Mouse (Mus musculus) limb, embryonic 11.5 days (tissue): ENCODE results near the gene Acvrl1. TPM values are rescaled to one million over a fixed set of nuclear protein-coding genes. Genes with fewer than 3 reads are reported as not detected.
A peak's percentile ranks its signal among the peaks of the same experiment; 100 is the strongest.

Experiments used
- ATAC-seq: fragments of 200-750 bp; cut with Nextera tagmentation; 2 replicates; pipeline ENCODE4 v1.8.0; 2017; ENCODE audit warnings: low read depth; ENCODE audit not compliant: insufficient number of reproducible peaks, low FRiP score, low TSS enrichment
- DNase-seq: peaks from one replicate; pipeline ENCODE4 v3.0.0-alpha.2; 2015; ENCODE audit warnings: low spot score
- H3K27ac ChIP-seq: fragments of 300-500 bp; sonication (generic); replicated peaks from 2 replicates; pipeline ENCODE4 v1.5.1; 2014; ENCODE audit warnings: low read depth, mild to moderate bottlenecking, low read length
- H3K27me3 ChIP-seq: fragments of 300-500 bp; sonication (generic); 2 replicates; pipeline ENCODE4 v1.6.1; 2014; ENCODE audit warnings: mild to moderate bottlenecking, low read length, mixed read lengths; ENCODE audit not compliant: control insufficient read depth, insufficient read depth
- H3K36me3 ChIP-seq: fragments of 300-500 bp; sonication (generic); 2 replicates; pipeline ENCODE4 v1.6.1; 2014; ENCODE audit warnings: mild to moderate bottlenecking, low read length, moderate library complexity, mixed read lengths; ENCODE audit not compliant: control insufficient read depth, insufficient read depth
- H3K4me1 ChIP-seq: fragments of 300-500 bp; sonication (generic); 2 replicates; pipeline ENCODE4 v1.6.1; 2014; ENCODE audit warnings: low read length, mixed read lengths; ENCODE audit not compliant: control insufficient read depth, insufficient read depth
- H3K4me2 ChIP-seq: fragments of 300-500 bp; sonication (generic); 2 replicates; pipeline ENCODE4 v1.6.1; 2014; ENCODE audit warnings: low read depth, mild to moderate bottlenecking, moderate library complexity; ENCODE audit not compliant: severe bottlenecking
- H3K4me3 ChIP-seq: fragments of 300-500 bp; sonication (generic); 2 replicates; pipeline ENCODE4 v1.5.1; 2014; ENCODE audit warnings: low read depth, low read length
- H3K9ac ChIP-seq: fragments of 300-500 bp; sonication (generic); 2 replicates; pipeline ENCODE4 v1.6.1; 2014; ENCODE audit warnings: mild to moderate bottlenecking, low read length
- H3K9me3 ChIP-seq: fragments of 300-500 bp; sonication (generic); 2 replicates; pipeline ENCODE4 v1.6.1; 2016; ENCODE audit warnings: low read length; ENCODE audit not compliant: control insufficient read depth
- WGBS: fragments of 180-500 bp; shearing (Covaris S2); extraction: QIAGEN DNeasy Blood & Tissue Kit; methylation state at CpG from one replicate; pipeline ENCODE4 v1.1.7; 2014; 5-methylcytosine and 5-hydroxymethylcytosine counted together
- polyA plus RNA-seq: library from polyadenylated mRNA; unstranded; fragments of >200 nt; fragmentation: Nextera tagmentation; extraction: Ambion mirVana; gene quantifications from 2 replicates; pipeline ENCODE4 v1.2.1, GENCODE M21; 2014

Gene Acvrl1
- polyA plus RNA-seq: 3.8 and 5.0 TPM in 2 replicates

DNA sequence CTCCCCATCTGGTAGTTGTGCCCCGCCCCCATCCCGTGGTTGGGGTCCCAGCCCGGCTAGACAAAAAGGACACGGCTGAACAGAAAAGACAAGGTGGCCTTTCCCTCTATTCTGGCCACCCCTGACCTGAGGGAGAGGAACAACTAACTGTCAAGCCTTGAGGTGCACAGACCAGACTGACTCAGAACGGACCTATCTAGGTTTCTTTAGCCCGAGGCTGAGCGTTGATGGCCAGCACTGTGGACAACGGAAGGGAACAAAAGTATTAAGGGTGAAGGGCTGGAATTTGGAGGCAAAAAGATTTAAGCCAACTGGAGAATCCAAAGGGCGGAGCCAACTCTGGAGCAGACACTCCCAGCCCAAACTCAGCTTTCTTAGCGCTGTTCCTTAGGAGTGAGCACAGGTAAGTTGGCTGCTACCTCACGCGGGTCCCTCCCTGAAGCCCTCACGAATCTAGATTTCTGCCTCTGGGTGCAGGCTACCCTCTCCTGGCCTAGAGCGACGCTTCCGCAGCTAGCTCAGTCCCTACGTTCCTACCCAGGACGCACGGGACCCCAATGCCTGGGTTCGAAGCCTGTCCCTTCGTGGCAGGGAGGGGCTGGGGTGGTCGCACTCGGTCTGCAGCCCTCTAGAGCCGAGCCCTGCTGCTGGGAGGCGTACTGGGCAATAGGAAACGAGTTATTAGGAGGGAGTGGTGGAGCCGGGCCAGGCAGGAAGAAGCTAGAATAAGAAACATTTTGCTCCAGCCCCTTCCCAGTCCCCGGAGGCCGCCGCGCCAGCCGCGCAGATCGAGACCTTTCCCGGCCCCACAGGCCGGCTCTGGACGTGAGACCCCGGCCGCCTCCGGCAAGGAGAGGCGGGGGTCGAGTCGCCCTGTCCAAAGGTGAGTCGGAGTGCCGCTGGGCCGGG lies at the start of gene Acvrl1:
Gene Acvrl1 (plus strand): TSS at position 342 of the 909 bp plus-strand sequence.
- peak within 1 kb of the TSS; percentile 67 for H3K4me2 ChIP-seq
- no peaks in the 10 kb centered on the region for H3K9me3 ChIP-seq
- H3K9ac ChIP-seq: peak within 1 kb of the TSS; percentile 59
- H3K27ac ChIP-seq: no peak within 1 kb of the TSS
- no peak for ATAC-seq
- peak; percentile 52 for DNase-seq
- H3K4me3 ChIP-seq: peak within 1 kb of the TSS; percentile 33
- WGBS: 4% methylated on average over 32 of the region's 46 CpGs
- peaks cover 14% of the 10 kb centered on the region; the same call in 1 of the 2 replicates for H3K4me1 ChIP-seq
- H3K36me3 ChIP-seq: no peaks in the 10 kb centered on the region; the same call in 1 of the 2 replicates
- peaks cover 25% of the 10 kb centered on the region; the same call in 1 of the 2 replicates for H3K27me3 ChIP-seq

DNA sequence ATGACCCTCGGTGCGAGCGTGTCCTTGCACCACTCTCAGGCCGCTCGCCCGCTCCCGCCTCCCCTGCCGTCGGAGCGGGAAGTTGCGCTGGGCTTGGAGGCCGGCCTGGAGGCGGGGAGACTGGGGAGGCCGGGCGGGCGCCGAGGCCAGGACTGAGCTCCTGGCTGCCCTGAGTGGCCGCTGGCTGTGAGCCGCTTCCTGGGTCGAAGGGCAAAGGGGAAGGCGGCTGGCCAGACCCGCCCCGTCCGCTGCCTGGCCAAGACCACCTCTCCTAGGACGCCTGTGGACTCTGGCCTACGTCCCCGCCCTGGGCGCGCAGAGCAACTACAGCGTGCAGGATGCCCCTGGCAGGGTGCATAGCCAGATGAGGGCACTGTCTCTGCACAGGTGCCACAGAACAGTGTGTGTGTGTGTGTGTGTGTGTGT lies 49.6 kb upstream of the Acvrl1 start:
- ATAC-seq (peak; percentile 45), DNase-seq (peak; percentile 83)
- Histone ChIP-seq H3K9me3 (no peaks in the 10 kb centered on the region), H3K27me3 (no peaks in the 10 kb centered on the region), H3K36me3 (peaks cover 3% of the 10 kb centered on the region; the same call in 1 of the 2 replicates), H3K9ac (peak overlapping the region; percentile 96), H3K4me3 (peak overlapping the region; percentile 97), H3K4me1 (peaks cover 50% of the 10 kb centered on the region), H3K27ac (peak overlapping the region; percentile 96), H3K4me2 (peak overlapping the region; percentile 90)
- WGBS: 2% methylated on average over 22 of the region's 30 CpGs

DNA sequence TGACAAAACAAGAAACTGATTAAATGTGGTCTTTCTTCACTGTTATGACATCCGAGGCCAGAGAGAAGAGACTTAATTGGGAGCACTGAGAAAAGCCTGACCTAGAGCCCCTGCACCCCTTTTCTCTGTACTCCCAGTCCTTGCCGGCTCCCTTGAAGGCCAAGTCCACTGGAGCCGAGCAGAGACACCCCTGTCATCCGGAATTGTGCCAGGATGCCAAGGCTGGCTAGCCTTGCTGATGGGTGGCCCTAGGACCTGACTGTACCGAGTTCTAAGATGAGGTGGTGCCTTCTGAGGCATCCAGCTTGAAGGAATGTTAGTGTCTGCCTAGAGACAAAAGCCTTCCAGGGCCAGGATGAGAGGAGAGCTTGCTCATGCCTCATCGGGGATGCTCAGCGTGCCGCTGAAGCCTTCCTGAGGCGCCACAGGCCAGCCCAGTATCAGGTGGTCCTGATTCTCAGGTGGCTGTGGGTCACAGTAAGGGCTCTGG lies 48.2 kb upstream of the Acvrl1 start:
- ATAC-seq (no peak), DNase-seq (no peak)
- Histone ChIP-seq H3K9me3 (no peaks in the 10 kb centered on the region), H3K27ac (no peak overlapping the region), H3K27me3 (no peaks in the 10 kb centered on the region), H3K4me2 (no peak overlapping the region), H3K36me3 (no peaks in the 10 kb centered on the region), H3K9ac (no peak overlapping the region), H3K4me3 (no peak overlapping the region), H3K4me1 (peaks cover 54% of the 10 kb centered on the region)
- 80% methylated on average over 9 of the region's 9 CpGs for WGBS

DNA sequence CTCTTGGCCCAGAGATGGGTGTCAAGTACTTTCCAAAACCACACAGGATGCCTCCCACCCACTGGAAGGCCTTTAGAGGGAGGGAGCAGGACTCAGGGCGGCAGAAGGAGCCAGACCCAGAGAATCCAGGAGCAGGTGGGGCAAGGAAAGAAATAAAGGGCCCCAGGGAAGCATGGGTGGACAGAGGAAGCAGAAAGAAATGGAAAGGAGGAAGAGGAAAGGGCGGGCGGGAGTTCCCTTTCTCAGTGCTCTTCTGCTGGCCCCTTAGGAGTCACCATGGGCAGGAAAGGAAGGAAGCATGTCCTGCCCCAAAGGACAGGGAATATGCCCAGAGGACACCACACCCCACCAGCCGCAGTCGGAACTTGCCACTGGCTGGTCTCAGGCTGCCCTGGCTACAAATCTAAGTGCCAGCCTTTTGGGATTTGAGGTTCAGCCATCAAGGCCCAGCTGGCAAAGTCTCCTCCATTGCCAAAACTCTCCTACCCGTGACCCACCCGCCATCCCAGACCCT lies 47.2 kb upstream of the Acvrl1 start:
- peaks cover 44% of the 10 kb centered on the region for H3K4me1 ChIP-seq
- H3K9ac ChIP-seq: no peak overlapping the region
- no peaks in the 10 kb centered on the region for H3K27me3 ChIP-seq
- H3K9me3 ChIP-seq: no peaks in the 10 kb centered on the region
- no peaks in the 10 kb centered on the region for H3K36me3 ChIP-seq
- ATAC-seq (no peak), DNase-seq (no peak)
- WGBS: 66% methylated on average over 7 of the region's 7 CpGs
- H3K4me2 ChIP-seq: no peak overlapping the region
- H3K27ac ChIP-seq: peak overlapping the region; percentile 77
- no peak overlapping the region for H3K4me3 ChIP-seq

DNA sequence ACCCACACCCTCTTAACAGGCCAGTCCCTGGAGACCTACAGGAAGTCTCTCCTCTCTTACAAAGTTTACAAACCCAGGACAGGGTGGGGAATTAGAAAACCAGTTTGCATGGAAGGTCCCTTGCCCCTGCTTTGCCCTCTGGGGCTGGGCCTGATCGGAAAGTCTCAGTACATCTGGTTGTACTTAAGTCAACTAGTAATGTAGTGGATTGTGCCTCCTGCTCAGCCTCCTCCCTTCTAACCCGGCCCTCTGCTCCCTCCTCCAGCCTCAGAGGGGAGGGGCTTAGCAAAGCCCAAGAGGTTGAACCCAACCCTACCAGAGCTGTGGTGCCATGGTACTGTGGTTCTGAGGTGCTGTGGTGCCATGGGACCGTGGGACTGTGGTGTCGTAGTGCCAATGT lies 46.1 kb upstream of the Acvrl1 start:
- no peak overlapping the region for H3K4me3 ChIP-seq
- DNase-seq: peak; percentile 80
- no peaks in the 10 kb centered on the region for H3K27me3 ChIP-seq
- H3K4me1 ChIP-seq: peaks cover 41% of the 10 kb centered on the region
- H3K4me2 ChIP-seq: peak overlapping the region; percentile 5; the same call in 1 of the 2 replicates
- WGBS: 28% methylated on average over 4 of the region's 4 CpGs
- ATAC-seq: peak; percentile 65
- H3K36me3 ChIP-seq: no peaks in the 10 kb centered on the region
- peak overlapping the region; percentile 77 for H3K27ac ChIP-seq
- H3K9me3 ChIP-seq: no peaks in the 10 kb centered on the region
- no peak overlapping the region for H3K9ac ChIP-seq

DNA sequence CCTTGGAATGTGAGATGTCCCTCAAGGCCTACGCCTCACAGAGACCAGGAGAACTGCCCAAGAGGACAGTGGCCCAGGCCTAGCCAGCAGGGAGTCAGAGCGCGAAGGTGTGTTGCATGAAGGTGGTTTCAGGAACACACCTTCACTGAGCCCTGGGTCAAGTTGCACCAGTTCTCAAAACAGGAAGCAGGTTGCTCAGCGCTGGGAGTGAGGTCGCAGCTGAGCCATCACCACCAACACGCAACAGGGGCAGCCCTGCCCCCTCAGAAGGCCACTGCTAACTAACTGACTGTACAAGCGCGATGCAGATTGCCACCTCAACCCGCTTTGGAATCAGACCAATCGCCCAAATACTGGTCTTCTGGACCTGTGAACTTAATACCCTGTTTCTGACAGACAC lies 43.8 kb upstream of the Acvrl1 start:
- 72% methylated on average over 10 of the region's 10 CpGs for WGBS
- H3K36me3 ChIP-seq: no peaks in the 10 kb centered on the region
- H3K4me1 ChIP-seq: peaks cover 35% of the 10 kb centered on the region
- no peak overlapping the region; the same call in 1 of the 2 replicates for H3K27ac ChIP-seq
- no peak for DNase-seq
- no peak for ATAC-seq
- no peak overlapping the region for H3K9ac ChIP-seq
- H3K4me3 ChIP-seq: no peak overlapping the region
- no peak overlapping the region for H3K4me2 ChIP-seq
- H3K27me3 ChIP-seq: no peaks in the 10 kb centered on the region
- no peaks in the 10 kb centered on the region for H3K9me3 ChIP-seq

DNA sequence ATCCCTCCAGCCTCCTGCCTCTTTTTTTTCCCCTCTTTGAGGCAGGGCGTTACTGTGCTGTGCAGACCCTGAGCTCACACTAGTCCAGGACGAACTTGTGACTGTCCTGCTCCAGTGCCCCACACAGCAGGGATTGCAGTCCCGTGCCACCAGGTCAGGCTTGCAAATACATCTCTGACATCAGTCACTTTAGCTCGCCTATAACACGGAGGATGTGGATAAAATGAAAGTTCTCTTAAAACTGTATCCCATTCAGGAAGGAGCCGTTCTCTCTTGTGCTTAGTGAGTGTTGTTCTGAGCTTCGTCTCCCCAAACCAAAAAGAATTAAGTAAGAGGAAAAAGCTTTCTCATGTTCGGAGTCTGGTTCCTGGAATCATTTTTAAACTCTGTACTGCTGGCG lies 41.9 kb upstream of the Acvrl1 start:
- Histone ChIP-seq H3K4me2 (no peak overlapping the region), H3K9ac (no peak overlapping the region), H3K36me3 (no peaks in the 10 kb centered on the region), H3K4me1 (peaks cover 25% of the 10 kb centered on the region), H3K9me3 (no peaks in the 10 kb centered on the region), H3K4me3 (no peak overlapping the region), H3K27ac (no peak overlapping the region), H3K27me3 (no peaks in the 10 kb centered on the region)
- ATAC-seq (no peak), DNase-seq (no peak)
- 73% methylated on average over 9 of the region's 9 CpGs for WGBS

DNA sequence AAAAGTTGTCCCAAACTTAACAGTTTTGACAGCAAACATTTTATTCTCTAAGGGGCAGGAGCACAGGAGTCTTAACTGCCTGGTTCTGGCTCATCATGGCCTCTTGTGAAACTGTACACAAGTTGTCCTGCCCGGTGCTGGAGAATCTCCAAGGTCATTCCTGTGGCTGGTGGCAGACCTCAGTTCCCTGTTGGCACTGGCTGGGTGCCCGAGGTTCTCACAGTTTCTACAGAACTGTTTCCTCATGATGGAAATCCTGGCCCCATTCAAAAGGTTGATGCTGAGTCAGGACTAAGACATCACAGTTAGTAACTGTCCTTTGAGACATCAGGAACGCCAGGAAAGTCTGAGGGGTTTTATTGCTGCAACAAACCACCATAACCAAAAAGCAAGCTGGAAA lies 41.4 kb upstream of the Acvrl1 start:
- H3K4me3 ChIP-seq: no peak overlapping the region
- H3K9ac ChIP-seq: no peak overlapping the region
- H3K27ac ChIP-seq: no peak overlapping the region
- ATAC-seq: no peak
- WGBS: 73% methylated on average over 3 of the region's 3 CpGs
- no peak for DNase-seq
- no peaks in the 10 kb centered on the region for H3K36me3 ChIP-seq
- H3K4me1 ChIP-seq: peaks cover 20% of the 10 kb centered on the region
- no peaks in the 10 kb centered on the region for H3K9me3 ChIP-seq
- no peak overlapping the region for H3K4me2 ChIP-seq
- no peaks in the 10 kb centered on the region for H3K27me3 ChIP-seq
